Mouse (Mus musculus) retina, postnatal 1 day (tissue): ENCODE results near the gene Rnaseh2b.

Source experiments
- DNase-seq: peaks from one replicate; pipeline ENCODE4 v3.0.0-alpha.2; 2012

Rnaseh2b gene

DNA sequence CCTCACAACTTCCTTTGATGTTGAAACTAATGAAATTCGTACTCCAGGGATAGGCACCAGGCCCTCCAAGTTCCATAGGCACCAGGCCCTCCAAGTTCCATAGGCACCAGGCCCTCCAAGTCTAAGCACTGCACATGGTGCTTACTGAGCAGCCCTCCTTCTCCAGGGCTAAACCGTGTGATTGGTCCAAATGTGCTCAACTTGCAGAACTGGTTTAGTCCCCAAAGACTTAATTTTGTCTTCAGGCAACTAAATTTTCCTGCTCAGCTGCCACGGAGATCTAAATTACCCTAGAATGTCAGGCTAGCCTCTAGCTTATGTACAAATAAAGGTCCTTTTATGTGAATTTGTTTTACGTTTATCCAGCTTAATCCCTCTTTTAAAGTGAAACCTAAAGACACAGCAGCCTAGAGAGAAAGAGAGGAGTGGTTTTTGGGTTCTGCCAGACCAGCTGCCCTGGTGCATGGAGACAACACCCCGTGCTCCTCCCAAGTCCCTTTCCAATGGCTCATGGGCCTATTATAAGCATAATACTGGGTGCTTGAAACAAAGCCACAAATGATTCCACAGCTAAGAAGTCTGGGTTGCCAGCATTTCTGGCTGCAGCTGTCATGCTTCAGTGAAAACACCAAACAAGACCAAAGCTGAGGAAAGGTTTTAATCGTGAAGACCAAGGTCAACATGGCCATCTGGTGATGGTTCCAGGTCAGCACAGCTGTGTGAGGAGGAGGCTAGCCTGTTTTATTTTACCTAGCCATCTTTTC, 30.4 kb downstream of the Rnaseh2b start:
- no peak for DNase-seq

GRCm38 (mm10) chr14:62323457-62323856, 31.1 kb downstream of the Rnaseh2b start:
- DNase-seq, result no peak

DNA sequence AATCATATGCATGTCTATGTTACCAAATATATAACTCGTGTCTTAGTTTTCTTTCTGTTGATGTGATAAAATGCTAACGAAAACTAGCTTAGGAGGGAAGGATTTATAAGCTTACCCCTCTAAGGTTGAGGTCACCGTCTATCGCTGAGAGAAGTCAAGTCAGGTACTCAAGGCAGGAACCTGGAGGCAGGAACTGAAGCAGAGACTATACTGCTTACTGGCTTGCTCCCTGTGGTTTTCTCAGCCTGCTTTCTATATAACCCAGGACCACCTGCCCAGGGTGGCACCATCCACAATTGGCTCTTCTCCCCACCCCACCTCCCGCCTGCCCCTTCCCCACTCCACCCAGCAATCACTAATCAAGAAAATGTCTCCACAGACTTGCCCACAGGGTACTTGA, 32.6 kb downstream of the Rnaseh2b start:
- no peak for DNase-seq

- no peak for DNase-seq
Measured at GRCm38 (mm10) chr14:62326026-62326425, 33.6 kb downstream of the Rnaseh2b start.

DNA sequence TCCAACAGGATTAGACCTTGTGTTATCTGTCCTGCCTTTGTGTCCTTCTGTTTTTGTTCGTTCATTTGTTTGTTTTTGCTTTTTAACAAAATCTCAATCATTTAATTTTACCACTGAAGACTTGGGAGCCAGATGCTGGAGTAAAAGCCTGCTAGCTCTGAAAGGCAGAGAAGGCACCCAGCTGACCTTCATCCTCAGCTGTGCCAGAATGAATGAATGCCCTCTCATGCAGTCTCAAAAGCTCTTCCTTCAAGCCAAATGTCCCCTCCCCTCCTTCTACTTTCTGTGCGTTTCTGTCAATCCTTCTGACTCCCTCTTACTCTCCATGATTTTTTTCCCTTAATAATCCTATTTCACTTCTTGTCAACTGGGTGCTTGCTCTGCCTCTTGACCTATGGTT, 34.8 kb downstream of the Rnaseh2b start:
- no peak for DNase-seq

DNA sequence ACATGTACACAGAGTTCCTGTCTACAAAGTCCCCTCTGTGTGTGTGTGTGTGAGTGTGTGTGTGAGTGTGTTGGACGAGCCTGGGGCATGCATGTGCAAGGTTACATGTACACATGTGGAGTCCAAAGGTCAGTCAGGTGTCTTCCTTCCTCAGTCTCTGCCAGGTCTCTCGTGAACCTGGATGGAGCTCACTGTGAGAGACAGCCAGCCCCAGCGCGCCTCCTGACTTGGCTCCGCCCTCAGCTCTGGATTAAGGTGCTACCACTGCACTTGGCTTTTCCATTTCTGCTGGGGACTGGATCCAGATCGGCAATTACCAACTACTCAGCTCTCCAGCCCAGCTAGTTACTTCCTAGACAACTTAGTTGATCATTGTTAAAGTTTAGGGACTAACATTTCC, 36.2 kb downstream of the Rnaseh2b start:
- no peak for DNase-seq

- no peak for DNase-seq
Measured at GRCm38 (mm10) chr14:62329631-62330030, 37.2 kb downstream of the Rnaseh2b start.

- no peak for DNase-seq
Measured at GRCm38 (mm10) chr14:62331457-62331856, 39.1 kb downstream of the Rnaseh2b start.

- peak; percentile 93 for DNase-seq
Measured at GRCm38 (mm10) chr14:62331866-62332619, 39.7 kb downstream of the Rnaseh2b start.

DNA sequence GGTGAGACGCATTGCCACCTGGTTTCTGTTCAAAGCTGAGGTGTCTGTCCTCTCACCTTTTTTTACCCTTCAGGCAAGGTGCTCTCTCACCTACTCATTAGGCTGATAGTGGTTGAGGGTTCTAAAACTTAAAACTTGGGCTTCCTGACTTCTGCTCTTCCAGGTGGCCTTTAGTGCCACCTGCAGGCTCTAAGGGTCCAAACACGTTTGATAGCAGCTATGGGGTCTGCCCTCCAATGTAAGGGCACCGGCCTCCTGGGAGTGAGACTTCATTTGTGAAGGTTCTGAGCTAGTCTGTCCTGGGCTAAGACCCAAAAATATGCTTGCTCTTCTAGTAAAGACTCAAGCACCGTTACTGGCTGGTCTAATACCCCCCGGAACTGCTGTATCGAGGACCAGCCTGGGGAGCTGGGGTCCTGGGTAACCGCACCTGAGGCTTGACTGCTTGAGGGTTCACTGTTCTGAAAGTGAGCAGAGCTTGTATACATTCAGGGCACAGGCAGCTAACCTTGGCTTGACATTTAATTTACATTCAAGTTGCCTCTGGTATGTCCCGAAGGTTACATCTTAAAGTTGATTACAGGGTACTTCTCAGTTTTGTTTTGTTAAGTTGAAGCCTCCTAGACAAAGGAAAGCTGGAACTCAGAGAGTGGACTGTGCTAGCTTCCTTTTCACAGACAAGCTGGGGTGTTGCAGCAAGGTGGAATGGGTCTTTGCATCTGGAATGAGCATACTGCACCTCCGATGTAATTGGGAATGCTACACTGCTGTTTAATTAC, 41.7 kb downstream of the Rnaseh2b start:
- no peak for DNase-seq

DNA sequence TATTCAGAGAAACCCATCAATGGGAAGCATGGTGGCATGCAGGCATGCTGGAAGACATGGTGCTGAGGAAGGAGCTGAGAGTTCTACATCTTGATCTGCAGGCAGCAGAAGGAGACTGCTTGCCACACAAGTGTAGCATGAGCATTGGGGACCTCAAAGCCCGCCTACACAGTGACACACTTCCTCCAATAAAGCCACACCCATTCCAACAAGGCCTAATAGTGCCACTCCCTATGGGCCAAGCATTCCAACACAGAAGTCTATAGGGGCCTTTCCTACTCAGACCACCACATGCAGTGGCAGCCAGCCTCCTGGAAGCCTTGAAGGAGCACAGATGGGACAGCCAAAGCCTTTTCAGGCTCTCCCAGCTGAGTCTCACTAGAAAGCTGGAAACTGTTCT, 46.8 kb downstream of the Rnaseh2b start:
- DNase-seq, result no peak

DNA sequence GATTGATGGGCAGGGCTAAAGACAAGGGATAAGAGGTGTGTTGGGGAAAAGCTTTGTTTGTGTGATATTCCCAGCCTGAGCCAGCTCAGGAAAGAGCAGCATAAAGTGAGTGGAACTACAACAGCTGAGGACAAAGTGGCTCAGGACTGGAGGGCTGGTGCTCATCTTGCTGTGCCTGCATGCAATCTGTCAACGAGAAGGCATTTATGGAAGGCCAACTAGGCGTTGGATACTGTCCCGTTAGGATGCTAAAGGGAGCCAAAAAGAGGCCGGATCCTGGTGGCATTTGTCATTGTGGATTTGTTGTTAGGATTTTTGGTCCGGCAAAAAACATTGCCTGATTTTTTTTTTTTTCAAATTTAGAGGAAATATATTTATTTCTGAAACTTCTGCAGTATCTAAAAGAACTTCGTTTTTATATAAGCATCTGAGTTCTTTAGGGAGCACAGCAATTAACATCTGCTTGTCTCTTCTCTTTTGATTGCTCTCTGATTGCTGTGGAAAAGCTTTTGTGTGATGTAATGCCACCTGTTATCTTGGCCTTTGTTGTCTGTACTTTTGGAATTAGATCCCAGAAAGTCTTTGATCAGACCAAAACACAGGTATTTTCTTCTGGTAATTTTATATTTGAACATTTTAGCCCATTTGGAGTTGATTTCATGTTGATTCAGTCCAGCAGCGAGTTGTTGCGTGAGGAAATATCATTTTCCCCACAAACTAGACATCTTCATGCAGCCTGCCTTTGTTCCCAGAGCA, 49.7 kb downstream of the Rnaseh2b start:
- DNase-seq, result peak; percentile 39

DNA sequence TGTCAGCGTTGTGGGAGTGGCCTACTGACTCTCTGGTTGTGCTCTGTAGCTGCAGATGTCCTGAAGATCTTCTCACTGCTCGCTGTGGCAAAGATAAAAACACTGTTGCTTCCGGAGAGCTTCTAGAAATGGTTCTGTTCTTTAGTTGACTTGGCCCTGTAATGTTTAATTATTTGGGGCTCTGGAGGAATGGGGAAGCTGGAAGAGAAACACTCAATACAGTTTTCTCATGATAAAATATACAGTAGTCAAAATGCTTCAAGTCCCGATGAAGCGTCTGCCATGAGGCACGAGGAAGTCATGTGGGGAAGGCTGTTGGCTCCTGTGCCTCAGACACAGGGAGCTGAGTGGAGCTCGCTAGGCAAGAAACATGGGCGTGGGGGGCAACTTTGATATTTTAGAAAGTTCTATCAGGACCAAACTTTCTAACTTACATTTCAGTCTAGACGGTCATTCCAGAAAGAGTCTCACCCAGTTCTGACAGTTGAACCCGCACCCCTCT, 50.3 kb downstream of the Rnaseh2b start:
- peak; percentile 50 for DNase-seq

GRCm38 (mm10) chr14:62346570-62346969, 54.2 kb downstream of the Rnaseh2b start:
- peak; percentile 34 for DNase-seq

DNA sequence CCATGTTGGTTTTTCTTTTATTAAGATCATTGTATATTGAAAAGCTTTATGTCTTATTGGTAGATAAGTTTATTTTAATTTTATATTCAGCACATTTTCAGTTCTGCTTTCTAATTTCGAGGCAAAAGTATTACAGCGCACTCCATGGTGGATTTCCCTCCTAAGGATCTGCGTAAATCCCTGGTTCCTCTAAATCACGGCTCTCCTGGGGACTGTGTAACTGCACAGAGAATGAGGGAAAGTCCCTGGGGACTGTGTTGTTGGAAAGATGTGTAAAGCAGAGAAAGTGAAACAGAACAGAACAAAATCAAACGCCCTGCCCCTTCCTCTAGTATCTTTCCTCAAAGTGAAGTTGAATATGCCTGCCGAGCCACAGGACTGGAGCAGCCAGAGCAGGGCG, 54.7 kb downstream of the Rnaseh2b start:
- DNase-seq, result no peak

GRCm38 (mm10) chr14:62349786-62350185, 57.4 kb downstream of the Rnaseh2b start:
- DNase-seq, result no peak

- DNase-seq, result no peak
Measured at GRCm38 (mm10) chr14:62350186-62350585, 57.8 kb downstream of the Rnaseh2b start.

DNA sequence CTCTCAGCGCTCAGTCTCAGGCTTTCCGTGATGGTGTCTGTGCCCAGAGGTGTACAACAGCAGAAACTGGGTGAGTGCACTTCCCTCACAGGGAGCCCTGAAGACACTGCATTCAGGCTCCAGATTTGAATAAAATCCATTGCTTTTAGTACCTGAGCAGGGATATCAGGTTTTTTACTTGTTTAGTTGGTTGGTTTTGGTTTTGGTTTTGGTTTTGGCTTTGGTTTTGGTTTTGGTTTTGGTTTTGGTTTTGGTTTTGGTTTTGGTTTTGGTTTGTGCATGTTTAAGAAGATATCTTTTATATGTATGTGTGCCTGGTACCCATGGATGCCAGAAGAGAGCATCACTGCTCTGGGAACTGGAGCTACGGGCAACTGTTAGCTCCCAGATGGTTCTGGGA, 58.5 kb downstream of the Rnaseh2b start:
- no peak for DNase-seq

DNA sequence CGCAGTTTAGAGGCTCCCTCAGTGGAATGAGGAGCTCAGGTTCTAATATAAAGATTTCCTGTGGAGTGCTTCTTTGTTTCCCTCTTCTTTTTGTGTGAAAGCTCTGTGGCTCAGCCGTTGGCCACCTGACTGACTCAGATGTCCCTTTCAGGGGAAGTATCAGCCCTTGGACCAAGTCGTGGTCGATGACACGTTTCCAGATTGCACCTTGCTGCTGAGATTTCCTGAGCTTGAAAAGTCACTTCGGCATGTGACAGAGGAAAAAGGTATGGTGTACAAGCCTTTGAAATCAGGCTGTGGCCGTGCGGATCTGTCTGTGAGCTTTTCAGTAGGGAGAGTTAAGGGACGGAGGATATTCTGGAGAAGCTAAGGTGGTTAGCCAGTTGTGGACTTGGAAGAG, 61.0 kb downstream of the Rnaseh2b start:
- DNase-seq, result no peak

- DNase-seq, result no peak
Measured at GRCm38 (mm10) chr14:62353793-62354192, 61.4 kb downstream of the Rnaseh2b start.

DNA sequence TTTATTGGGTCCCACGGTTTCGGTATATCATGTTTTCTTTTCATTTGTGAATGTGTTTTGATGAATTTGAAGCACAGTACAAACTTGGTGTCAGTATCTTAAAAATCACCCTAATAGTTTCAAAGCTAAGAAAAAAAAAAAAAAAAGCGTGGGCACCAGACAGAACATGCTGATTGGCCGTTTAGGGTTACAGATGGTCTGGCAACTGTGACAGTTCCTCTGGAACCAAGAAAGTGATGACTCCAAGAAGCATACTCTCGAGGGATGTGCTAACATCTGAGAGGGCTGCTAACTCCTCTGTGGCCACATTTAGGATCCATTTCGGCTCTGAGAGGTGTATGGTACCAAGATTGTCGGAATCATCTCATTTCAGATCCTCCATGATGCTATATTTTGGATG, 62.8 kb downstream of the Rnaseh2b start:
- DNase-seq, result no peak

- no peak for DNase-seq
Measured at GRCm38 (mm10) chr14:62361263-62361980, 69.0 kb downstream of the Rnaseh2b start.
